Mouse (Mus musculus) stomach, embryonic 16.5 days (tissue): ENCODE data around the gene Hunk. TPM values are rescaled to one million over a fixed set of nuclear protein-coding genes. Genes with fewer than 3 reads are reported as not detected.

Source experiments
- ATAC-seq: fragments of 200-750 bp; cut with Nextera tagmentation; 2 replicates; pipeline ENCODE4 v1.8.0; 2017; ENCODE audit warnings: moderate number of reproducible peaks, moderate TSS enrichment; ENCODE audit not compliant: insufficient read depth, low FRiP score
- H3K27ac ChIP-seq: fragments of 300-500 bp; sonication (generic); 2 replicates; pipeline ENCODE4 v1.5.1; 2014; ENCODE audit warnings: low read length
- H3K27me3 ChIP-seq: fragments of 300-500 bp; sonication (generic); 2 replicates; pipeline ENCODE4 v1.6.1; 2014; ENCODE audit warnings: low read length, control low read depth, mixed read lengths; ENCODE audit not compliant: control insufficient read depth, insufficient read depth
- H3K36me3 ChIP-seq: fragments of 300-500 bp; sonication (generic); 2 replicates; pipeline ENCODE4 v1.6.1; 2014; ENCODE audit warnings: low read length; ENCODE audit not compliant: control insufficient read depth, insufficient read depth
- H3K4me1 ChIP-seq: fragments of 300-500 bp; sonication (generic); 2 replicates; pipeline ENCODE4 v1.6.1; 2014; ENCODE audit warnings: low read length, control low read depth, mixed read lengths; ENCODE audit not compliant: control insufficient read depth, insufficient read depth
- H3K4me2 ChIP-seq: fragments of 300-500 bp; sonication (generic); 2 replicates; pipeline ENCODE4 v1.6.1; 2014; ENCODE audit warnings: low read depth, low read length, mixed read lengths
- H3K4me3 ChIP-seq: fragments of 300-500 bp; sonication (generic); replicated peaks from 2 replicates; pipeline ENCODE4 v1.5.1; 2014; ENCODE audit warnings: mild to moderate bottlenecking, low read length
- H3K9ac ChIP-seq: fragments of 300-500 bp; sonication (generic); 2 replicates; pipeline ENCODE4 v1.6.1; 2014; ENCODE audit warnings: low read length
- H3K9me3 ChIP-seq: fragments of 300-500 bp; sonication (generic); replicated peaks from 2 replicates; pipeline ENCODE4 v1.6.1; 2016; ENCODE audit warnings: low read length, control low read depth; ENCODE audit not compliant: control insufficient read depth
- WGBS: fragments of 180-500 bp; shearing (Covaris S2); extraction: QIAGEN DNeasy Blood & Tissue Kit; methylation state at CpG from one replicate; pipeline ENCODE4 v1.1.7; 2014; 5-methylcytosine and 5-hydroxymethylcytosine counted together
- polyA plus RNA-seq: library from polyadenylated mRNA; unstranded; fragments of >200 nt; fragmentation: Nextera tagmentation; extraction: Ambion mirVana; gene quantifications from 2 replicates; pipeline ENCODE4 v1.2.1, GENCODE M21; 2015

The Hunk gene
- polyA plus RNA-seq, 1 experiment from 2014 or later = 6.0 TPM

DNA sequence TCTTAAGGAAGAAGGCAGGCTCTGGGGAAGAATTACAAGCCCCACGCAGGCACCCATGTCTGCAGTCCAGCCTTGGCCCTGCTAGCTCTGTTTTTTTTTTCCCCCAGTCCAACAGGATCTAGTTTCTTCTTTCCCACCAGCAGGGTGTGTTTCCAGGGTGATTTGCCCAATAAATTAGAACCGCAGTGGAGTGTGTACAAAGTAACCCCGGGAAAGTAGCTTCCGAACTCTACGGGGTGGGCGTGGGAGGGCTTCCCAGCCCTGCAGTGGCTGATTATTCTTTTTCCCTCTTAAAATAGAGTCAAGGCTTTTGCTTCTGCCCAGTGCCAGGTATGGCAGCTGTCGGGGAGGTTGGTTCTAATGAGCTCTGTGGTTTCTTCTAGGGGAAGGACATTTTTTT, 35.3 kb downstream of the Hunk start:
- Histone ChIP-seq H3K27ac (peak overlapping the region; percentile 44), H3K36me3 (no peaks in the 10 kb centered on the region), H3K9me3 (no peaks in the 10 kb centered on the region), H3K9ac (no peak overlapping the region), H3K4me2 (no peak overlapping the region), H3K27me3 (no peaks in the 10 kb centered on the region), H3K4me3 (no peak overlapping the region), H3K4me1 (peaks cover 46% of the 10 kb centered on the region)
- no peak for ATAC-seq
- 17% methylated on average over 7 of the region's 7 CpGs for WGBS

DNA sequence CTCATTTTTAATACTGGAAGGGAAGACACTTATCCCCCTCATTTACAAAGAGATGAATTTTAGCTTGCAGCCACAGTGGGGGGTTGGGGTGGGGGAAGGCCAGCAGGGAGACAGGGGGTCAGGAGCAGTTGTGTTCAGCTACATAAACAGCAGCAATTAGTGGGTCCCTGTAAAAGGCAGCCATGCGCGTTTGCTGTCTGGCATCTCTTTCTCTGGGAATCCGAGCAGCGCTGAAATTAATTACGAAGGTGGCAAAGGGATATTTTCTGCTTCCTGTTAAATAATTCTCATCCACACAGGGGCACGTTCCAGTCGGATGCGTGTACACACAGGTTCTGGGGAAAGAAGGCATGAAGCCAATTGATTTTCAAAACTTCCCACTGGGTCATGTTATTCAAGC, 35.7 kb downstream of the Hunk start:
- WGBS = 22% methylated on average over 8 of the region's 8 CpGs
- Histone ChIP-seq H3K4me1 (peaks cover 46% of the 10 kb centered on the region), H3K4me2 (0 out of 2 replicates have a peak overlapping the region, but pooled peaks have one; percentile 6), H3K9me3 (no peaks in the 10 kb centered on the region), H3K36me3 (no peaks in the 10 kb centered on the region), H3K9ac (0 out of 2 replicates have a peak overlapping the region, but pooled peaks have one; percentile 8), H3K4me3 (no peak overlapping the region), H3K27me3 (no peaks in the 10 kb centered on the region), H3K27ac (peak overlapping the region; percentile 44)
- no peak for ATAC-seq

DNA sequence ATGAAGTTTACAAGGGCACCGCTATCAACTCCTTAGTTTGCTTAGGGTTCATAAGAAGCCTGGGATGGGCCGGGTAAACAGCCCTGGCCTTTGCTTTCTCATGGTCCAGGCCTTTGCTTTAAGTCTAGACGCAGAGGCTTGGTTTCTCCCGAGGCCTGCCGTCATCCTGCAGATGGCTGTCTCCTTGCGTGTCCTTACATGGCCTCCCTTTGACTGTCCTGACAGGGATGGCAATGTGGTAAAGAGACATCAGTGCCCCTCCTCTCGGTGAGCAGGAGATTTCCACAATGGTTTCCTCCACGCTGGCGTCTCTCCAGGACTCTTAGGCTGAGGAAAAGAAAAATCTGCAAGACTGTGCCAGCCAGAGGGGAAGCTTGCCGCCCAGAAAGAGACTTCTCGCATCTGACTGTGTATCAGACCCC, 36.3 kb downstream of the Hunk start:
- Histone ChIP-seq H3K9ac (0 out of 2 replicates have a peak overlapping the region, but pooled peaks have one; percentile 22), H3K27ac (peak overlapping the region; percentile 44)

DNA sequence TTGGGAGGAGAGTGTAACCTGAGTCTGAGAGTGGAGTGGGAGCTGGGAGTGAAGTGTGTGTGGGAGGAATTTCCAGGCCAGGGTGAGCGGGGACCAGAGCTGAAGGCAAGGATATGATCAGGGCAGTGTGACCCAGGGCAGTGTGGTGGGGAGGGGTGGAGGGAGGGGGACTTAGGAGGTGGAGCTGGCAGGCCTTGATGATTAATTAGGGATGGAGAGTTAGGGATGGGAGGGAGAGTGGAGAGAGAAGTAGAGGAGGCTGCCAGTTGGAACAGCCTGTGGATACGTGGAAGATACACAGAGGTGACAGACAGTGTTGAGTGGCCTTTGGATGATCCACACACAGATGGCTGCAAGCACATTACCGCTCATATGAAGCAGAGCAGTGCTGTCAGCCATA, 38.1 kb downstream of the Hunk start:
- Histone ChIP-seq H3K4me2 (no peak overlapping the region), H3K27ac (peak overlapping the region; percentile 68; the same call in 1 of the 2 replicates), H3K4me1 (peaks cover 42% of the 10 kb centered on the region), H3K4me3 (no peak overlapping the region), H3K36me3 (no peaks in the 10 kb centered on the region), H3K9me3 (no peaks in the 10 kb centered on the region), H3K27me3 (no peaks in the 10 kb centered on the region), H3K9ac (peak overlapping the region; percentile 36; the same call in 1 of the 2 replicates)
- 39% methylated on average over 3 of the region's 3 CpGs for WGBS
- ATAC-seq = peak; percentile 67

More for the DNA sequence above, 36.3 kb downstream of the Hunk start:
- ATAC-seq = no peak
- 42% methylated on average over 11 of the region's 11 CpGs for WGBS
- peak overlapping the region; percentile 6; the same call in 1 of the 2 replicates for H3K4me2 ChIP-seq
- H3K36me3 ChIP-seq = no peaks in the 10 kb centered on the region
- H3K4me3 ChIP-seq = no peak overlapping the region
- H3K27me3 ChIP-seq = no peaks in the 10 kb centered on the region
- H3K4me1 ChIP-seq = peaks cover 46% of the 10 kb centered on the region
- no peaks in the 10 kb centered on the region for H3K9me3 ChIP-seq

DNA sequence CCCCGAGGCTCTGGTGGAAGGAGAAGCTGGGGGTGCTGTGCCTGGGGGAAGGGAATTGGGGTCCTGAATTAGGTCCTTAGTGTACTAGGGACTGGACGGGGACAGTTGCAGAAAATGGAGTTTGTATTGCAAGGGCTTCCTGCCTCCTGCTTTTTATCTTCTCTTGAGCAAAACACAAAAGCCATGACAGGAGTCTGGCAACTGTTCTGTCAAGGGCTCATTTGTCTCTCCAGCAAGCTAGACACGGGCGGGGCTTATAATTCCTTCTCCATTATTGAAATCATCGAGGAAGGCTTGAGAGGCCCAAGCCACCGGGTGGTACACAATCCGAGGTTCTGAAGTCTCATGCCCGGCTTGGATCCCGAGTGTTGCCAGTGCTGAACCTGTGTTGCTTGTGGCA, 38.6 kb downstream of the Hunk start:
- Histone ChIP-seq H3K36me3 (no peaks in the 10 kb centered on the region), H3K4me2 (no peak overlapping the region), H3K4me3 (no peak overlapping the region), H3K27me3 (no peaks in the 10 kb centered on the region), H3K9ac (peak overlapping the region; percentile 36; the same call in 1 of the 2 replicates), H3K27ac (peak overlapping the region; percentile 68; the same call in 1 of the 2 replicates), H3K4me1 (peaks cover 42% of the 10 kb centered on the region), H3K9me3 (no peaks in the 10 kb centered on the region)
- ATAC-seq = peak; percentile 15; the same call in 1 of the 2 replicates
- WGBS = 32% methylated on average over 9 of the region's 9 CpGs

DNA sequence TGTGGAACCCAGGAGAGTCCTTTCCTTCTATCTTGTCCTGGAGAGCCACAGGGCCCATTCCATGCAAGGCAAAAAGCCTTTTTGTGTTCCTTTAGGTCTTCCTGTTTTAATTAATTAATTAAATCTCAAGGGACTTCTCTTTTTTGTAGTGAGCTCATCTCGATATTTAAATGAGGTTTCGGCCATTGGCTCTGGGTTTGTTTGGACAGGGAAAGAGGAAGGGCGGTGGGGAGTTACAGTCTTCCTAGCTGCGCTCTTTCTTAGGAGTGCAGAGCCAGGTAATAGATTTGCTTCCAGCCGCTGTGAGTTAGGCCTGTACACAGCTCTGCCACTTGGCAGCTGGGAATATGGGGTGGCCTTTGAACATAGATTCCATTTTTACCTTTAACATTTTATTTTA, 40.4 kb downstream of the Hunk start:
- Histone ChIP-seq H3K4me1 (peaks cover 36% of the 10 kb centered on the region), H3K27ac (no peak overlapping the region), H3K9ac (no peak overlapping the region), H3K27me3 (no peaks in the 10 kb centered on the region), H3K4me3 (no peak overlapping the region), H3K9me3 (no peaks in the 10 kb centered on the region), H3K36me3 (no peaks in the 10 kb centered on the region), H3K4me2 (no peak overlapping the region)
- WGBS = 86% methylated on average over 5 of the region's 5 CpGs
- no peak for ATAC-seq

DNA sequence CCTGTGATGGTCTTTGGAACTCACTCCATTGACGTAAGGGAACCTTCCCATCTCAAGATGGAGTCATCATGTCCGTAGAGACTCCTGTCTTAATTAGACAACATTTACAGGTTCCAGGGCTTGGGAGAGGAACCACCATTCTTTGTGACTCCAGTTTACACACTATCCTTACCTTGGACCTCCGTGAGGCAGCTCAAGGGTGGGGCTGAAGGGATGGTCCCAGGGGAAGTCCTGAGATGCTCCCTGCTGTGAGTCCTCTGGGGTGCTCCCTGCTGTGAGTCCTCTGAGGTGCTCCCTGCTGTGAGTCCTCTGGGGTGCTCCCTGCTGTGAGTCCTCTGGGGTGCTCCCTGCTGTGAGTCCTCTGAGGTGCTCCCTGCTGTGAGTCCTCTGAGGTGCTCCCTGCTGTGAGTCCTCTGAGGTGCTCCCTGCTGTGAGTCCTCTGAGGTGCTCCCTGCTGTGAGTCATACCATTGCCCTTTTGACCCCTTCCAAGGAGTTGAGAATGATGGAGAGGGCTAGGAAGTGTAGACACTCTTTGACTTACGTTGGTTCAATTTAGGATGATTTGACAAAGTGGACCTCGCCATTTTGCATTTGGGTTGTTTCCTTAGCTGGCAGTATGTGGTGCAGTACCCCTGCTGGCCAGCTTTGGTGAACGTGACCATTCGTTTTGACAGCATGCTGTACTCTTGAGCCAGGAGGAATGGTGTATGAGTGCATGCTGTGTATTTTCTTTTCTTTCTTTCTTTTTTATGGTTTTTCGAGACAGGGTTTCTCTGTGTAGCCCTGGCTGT, 42.2 kb downstream of the Hunk start:
- H3K27ac ChIP-seq = no peak overlapping the region
- H3K4me3 ChIP-seq = no peak overlapping the region
- H3K9ac ChIP-seq = no peak overlapping the region
- H3K36me3 ChIP-seq = peaks cover 6% of the 10 kb centered on the region
- H3K27me3 ChIP-seq = no peaks in the 10 kb centered on the region
- peaks cover 5% of the 10 kb centered on the region for H3K9me3 ChIP-seq
- WGBS = 90% methylated on average over 8 of the region's 8 CpGs
- H3K4me2 ChIP-seq = no peak overlapping the region
- no peak for ATAC-seq
- peaks cover 18% of the 10 kb centered on the region for H3K4me1 ChIP-seq

DNA sequence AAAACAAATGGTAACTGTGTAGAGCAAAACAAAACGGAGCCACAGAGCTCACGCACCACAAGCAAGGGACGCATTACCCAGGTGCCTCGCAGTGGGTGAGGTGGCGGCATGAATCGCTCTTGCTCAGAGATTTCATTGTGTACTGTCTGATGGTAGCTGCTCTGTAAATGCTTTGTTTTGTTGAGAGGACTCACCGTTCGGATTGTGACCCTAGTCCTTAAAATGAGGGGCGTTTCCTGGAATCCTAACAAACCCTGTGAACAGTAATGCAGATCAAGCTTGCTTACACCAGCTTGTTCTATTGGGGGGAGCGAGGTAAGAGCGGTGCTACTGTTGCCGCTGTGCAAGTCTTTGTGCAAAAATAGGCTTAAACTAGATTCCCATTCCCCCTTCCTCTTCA, 47.7 kb downstream of the Hunk start:
- WGBS = 94% methylated on average over 12 of the region's 12 CpGs
- no peak overlapping the region for H3K27ac ChIP-seq
- peaks cover 12% of the 10 kb centered on the region for H3K36me3 ChIP-seq
- no peak overlapping the region for H3K4me2 ChIP-seq
- H3K4me3 ChIP-seq = no peak overlapping the region
- H3K27me3 ChIP-seq = no peaks in the 10 kb centered on the region
- no peak for ATAC-seq
- H3K4me1 ChIP-seq = no peaks in the 10 kb centered on the region
- H3K9me3 ChIP-seq = peaks cover 7% of the 10 kb centered on the region
- H3K9ac ChIP-seq = no peak overlapping the region

DNA sequence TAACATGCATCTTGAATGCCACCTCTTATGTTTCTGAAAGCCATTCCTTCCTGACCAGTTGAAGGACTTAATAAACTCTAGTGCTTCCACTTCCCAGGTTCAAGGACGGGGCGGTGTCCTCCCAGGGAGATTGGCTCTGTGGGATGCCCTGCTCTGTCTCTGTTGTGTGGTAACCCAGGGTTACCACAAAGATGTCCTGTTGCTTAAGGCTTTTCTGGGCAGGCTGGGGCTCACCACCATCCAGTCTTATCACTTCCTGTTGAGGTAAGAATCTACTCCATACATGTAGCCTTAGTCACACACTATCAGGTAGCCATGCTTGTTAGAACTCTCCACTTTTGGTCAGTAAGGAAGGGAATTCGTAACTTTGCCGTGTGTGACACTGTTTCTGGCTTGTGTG, 49.4 kb downstream of the Hunk start:
- H3K4me2 ChIP-seq = no peak overlapping the region
- H3K27me3 ChIP-seq = no peaks in the 10 kb centered on the region
- peaks cover 7% of the 10 kb centered on the region for H3K9me3 ChIP-seq
- H3K4me1 ChIP-seq = no peaks in the 10 kb centered on the region
- H3K4me3 ChIP-seq = no peak overlapping the region
- peaks cover 12% of the 10 kb centered on the region for H3K36me3 ChIP-seq
- H3K9ac ChIP-seq = no peak overlapping the region
- no peak for ATAC-seq
- H3K27ac ChIP-seq = no peak overlapping the region
- WGBS = 67% methylated on average over 4 of the region's 4 CpGs
